Mouse (Mus musculus): ENCODE results near the gene Ugt1a10.

Ugt1a10 gene

GRCm38 (mm10) chr1:88257681-88258080 is 202.5 kb downstream of the Ugt1a10 start:
- DNase-seq: no peak

- no peak for DNase-seq
These were observed 203.2 kb downstream of the Ugt1a10 start for GRCm38 (mm10) chr1:88258361-88258760.

GRCm38 (mm10) chr1:88258881-88259642 is 203.9 kb downstream of the Ugt1a10 start:
- DNase-seq: no peak

GRCm38 (mm10) chr1:88259643-88260024 is 204.4 kb downstream of the Ugt1a10 start:
- no peak for DNase-seq

GRCm38 (mm10) chr1:88260114-88260513 is 204.9 kb downstream of the Ugt1a10 start:
- no peak for DNase-seq

GRCm38 (mm10) chr1:88260604-88261377 is 205.6 kb downstream of the Ugt1a10 start:
- DNase-seq: no peak

- DNase-seq: no peak
These were observed 206.5 kb downstream of the Ugt1a10 start for GRCm38 (mm10) chr1:88261706-88262105.

GRCm38 (mm10) chr1:88262255-88262654 is 207.1 kb downstream of the Ugt1a10 start:
- DNase-seq: no peak

GRCm38 (mm10) chr1:88262961-88263360 is 207.8 kb downstream of the Ugt1a10 start:
- DNase-seq: no peak

- DNase-seq: no peak
These were observed 208.6 kb downstream of the Ugt1a10 start for GRCm38 (mm10) chr1:88263778-88264177.

- no peak for DNase-seq
These were observed 209.2 kb downstream of the Ugt1a10 start for GRCm38 (mm10) chr1:88264237-88264868.

GRCm38 (mm10) chr1:88264869-88265240 is 209.7 kb downstream of the Ugt1a10 start:
- DNase-seq: no peak

GRCm38 (mm10) chr1:88266123-88266522 is 210.9 kb downstream of the Ugt1a10 start:
- no peak for DNase-seq

- no peak for DNase-seq
These were observed 212.3 kb downstream of the Ugt1a10 start for GRCm38 (mm10) chr1:88267489-88267888.

- no peak for DNase-seq
These were observed 212.9 kb downstream of the Ugt1a10 start for GRCm38 (mm10) chr1:88268070-88268469.
